Mouse (Mus musculus) heart, postnatal 0 days (tissue): ENCODE results near the gene Stk4. TPM values are rescaled to one million over a fixed set of nuclear protein-coding genes. Genes with fewer than 3 reads are reported as not detected.

Experiments
- ATAC-seq: fragments of 200-750 bp; cut with Nextera tagmentation; 2 replicates; pipeline ENCODE4 v1.8.0; 2017; ENCODE audit warnings: low read depth, moderate number of reproducible peaks, moderate library complexity; ENCODE audit not compliant: insufficient read depth
- DNase-seq: peaks from one replicate; pipeline ENCODE4 v3.0.0-alpha.2; 2016; ENCODE audit warnings: low spot score
- H3K27ac ChIP-seq: fragments of 300-500 bp; sonication (generic); 2 replicates; pipeline ENCODE4 v1.5.1; 2014; ENCODE audit warnings: low read depth, mild to moderate bottlenecking
- H3K27me3 ChIP-seq: fragments of 300-500 bp; sonication (generic); 2 replicates; pipeline ENCODE4 v1.6.1; 2014; ENCODE audit warnings: low read length, mixed read lengths; ENCODE audit not compliant: control insufficient read depth, insufficient read depth
- H3K36me3 ChIP-seq: fragments of 300-500 bp; sonication (generic); replicated peaks from 2 replicates; pipeline ENCODE4 v1.6.1; 2014; ENCODE audit warnings: low read length, mixed read lengths; ENCODE audit not compliant: control insufficient read depth, insufficient read depth
- H3K4me1 ChIP-seq: fragments of 300-500 bp; sonication (generic); 2 replicates; pipeline ENCODE4 v1.6.1; 2014; ENCODE audit warnings: antibody characterized with exemption; ENCODE audit not compliant: control insufficient read depth, insufficient read depth
- H3K4me2 ChIP-seq: fragments of 300-500 bp; sonication (generic); 2 replicates; pipeline ENCODE4 v1.6.1; 2014; ENCODE audit warnings: low read depth, mild to moderate bottlenecking, low read length, moderate library complexity
- H3K4me3 ChIP-seq: fragments of 300-500 bp; sonication (generic); 2 replicates; pipeline ENCODE4 v1.5.1; 2014; ENCODE audit warnings: low read depth, low read length
- H3K9ac ChIP-seq: fragments of 300-500 bp; sonication (generic); replicated peaks from 2 replicates; pipeline ENCODE4 v1.6.1; 2014; ENCODE audit warnings: low read depth, low read length, mixed read lengths
- H3K9me3 ChIP-seq: fragments of 300-500 bp; sonication (generic); replicated peaks from 2 replicates; pipeline ENCODE4 v1.6.1; 2016; ENCODE audit warnings: low read length; ENCODE audit not compliant: control insufficient read depth
- CTCF ChIP-seq: IDR thresholded peaks from 2 replicates; pipeline ENCODE4 v1.5.1; 2016; ENCODE audit warnings: antibody characterized with exemption, control low read depth, low read depth
- EP300 ChIP-seq: IDR thresholded peaks from 2 replicates; pipeline ENCODE4 v1.6.1; 2016; ENCODE audit warnings: antibody characterized with exemption, low read depth
- WGBS: fragments of 180-500 bp; shearing (Covaris S2); extraction: QIAGEN DNeasy Blood & Tissue Kit; methylation state at CpG from one replicate; pipeline ENCODE4 v1.1.7; 2014; 5-methylcytosine and 5-hydroxymethylcytosine counted together
- polyA plus RNA-seq: library from polyadenylated mRNA; unstranded; fragments of >200 nt; fragmentation: Nextera tagmentation; extraction: Ambion mirVana; gene quantifications from 2 replicates; pipeline ENCODE4 v1.2.1, GENCODE M21; 2015
- total RNA-seq: library from RNA; depleted of rRNA; stranded (reverse); fragments of >200 nt; gene quantifications from 2 replicates; pipeline ENCODE4 v1.2.3, GENCODE M21; 2014; ENCODE audit warnings: low replicate concordance

Gene Stk4
- total and polyA plus RNA-seq, 2 experiments from 2014 or later = 8.6 to 16.6 TPM

DNA sequence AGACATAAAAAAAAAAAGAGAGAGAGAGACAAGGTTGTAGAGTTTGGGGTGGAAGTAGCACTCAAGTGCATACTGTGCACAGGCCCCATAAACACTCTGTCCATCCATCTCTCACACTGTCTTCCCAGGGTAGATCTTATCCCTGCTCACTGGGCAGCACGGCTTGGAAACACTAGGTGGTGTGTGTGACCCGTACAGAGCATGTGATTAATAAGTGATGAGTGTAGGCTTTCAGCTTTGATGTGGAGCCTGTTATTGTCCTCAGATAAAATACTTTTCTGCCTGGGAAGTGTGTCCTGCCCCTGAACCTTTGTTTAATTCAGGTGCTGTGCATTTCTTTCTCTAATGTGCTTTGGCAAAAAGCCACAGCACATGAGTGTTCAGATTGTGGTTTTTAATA lies 66.3 kb downstream of the Stk4 start:
- Histone ChIP-seq H3K4me1 (peaks cover 3% of the 10 kb centered on the region; the same call in 1 of the 2 replicates), H3K9me3 (no peaks in the 10 kb centered on the region), H3K4me3 (no peak overlapping the region), H3K4me2 (no peak overlapping the region), H3K36me3 (no peaks in the 10 kb centered on the region; the same call in none of the 2 replicates), H3K27me3 (no peaks in the 10 kb centered on the region), H3K27ac (0 out of 2 replicates have a peak overlapping the region, but pooled peaks have one; percentile 7), H3K9ac (no peak overlapping the region)
- DNase-seq (peak; percentile 16), ATAC-seq (peak; percentile 47; the same call in 1 of the 2 replicates)
- WGBS = 22% methylated on average over 2 of the region's 2 CpGs
- no peak for TF ChIP-seq EP300
- peak; percentile 38 for TF ChIP-seq CTCF

DNA sequence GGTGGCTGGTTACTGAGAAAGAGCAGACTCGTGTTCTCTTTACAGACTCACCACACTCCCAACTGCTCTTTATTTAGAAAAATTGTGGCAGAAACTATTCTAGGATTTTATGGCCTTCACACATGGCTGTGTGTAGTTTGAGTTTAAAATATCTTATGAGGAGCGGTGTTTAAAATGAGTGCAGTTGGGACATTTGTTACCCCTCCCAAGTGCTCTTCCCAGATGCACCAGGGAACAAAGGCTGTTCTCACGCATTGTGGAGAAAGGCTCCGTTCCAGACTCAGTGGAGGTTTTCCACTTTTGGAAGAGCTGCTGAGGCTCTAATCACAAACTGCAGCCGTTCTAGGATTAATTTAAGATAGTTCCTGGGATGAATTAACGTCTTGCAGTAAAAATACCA lies 67.6 kb downstream of the Stk4 start:
- DNase-seq (no peak), ATAC-seq (no peak)
- TF ChIP-seq EP300 (no peak), CTCF (no peak)
- no peak overlapping the region for H3K9ac ChIP-seq
- no peaks in the 10 kb centered on the region for H3K9me3 ChIP-seq
- no peaks in the 10 kb centered on the region; the same call in 1 of the 2 replicates for H3K36me3 ChIP-seq
- no peaks in the 10 kb centered on the region for H3K27me3 ChIP-seq
- H3K4me2 ChIP-seq = no peak overlapping the region
- peaks cover 13% of the 10 kb centered on the region for H3K4me1 ChIP-seq
- no peak overlapping the region for H3K4me3 ChIP-seq
- 43% methylated on average over 6 of the region's 6 CpGs for WGBS
- no peak overlapping the region for H3K27ac ChIP-seq

DNA sequence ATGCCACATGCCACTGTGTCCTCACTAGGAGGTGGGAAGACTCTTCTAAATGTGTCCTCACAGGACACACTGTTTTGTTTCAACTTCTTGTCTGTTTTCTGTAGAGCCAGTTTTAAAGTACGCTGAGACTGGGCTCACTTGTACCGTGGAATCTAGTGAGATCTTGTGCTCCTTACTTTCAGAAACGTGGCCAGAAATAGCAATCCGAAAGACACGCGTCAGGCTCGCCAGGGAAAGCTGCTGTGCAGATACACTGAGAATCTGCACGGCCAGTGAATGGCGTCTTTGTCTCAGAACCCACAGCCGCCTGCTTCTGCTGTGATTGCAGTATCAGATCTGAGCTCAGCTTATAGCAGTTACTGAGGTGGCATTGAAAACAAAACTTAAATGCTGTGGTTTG lies 71.9 kb downstream of the Stk4 start:
- TF ChIP-seq EP300 (no peak), CTCF (no peak)
- Histone ChIP-seq H3K36me3 (no peaks in the 10 kb centered on the region), H3K9ac (peak overlapping the region; percentile 24; the same call in 1 of the 2 replicates), H3K27ac (peak overlapping the region; percentile 57), H3K4me1 (peaks cover 15% of the 10 kb centered on the region), H3K27me3 (no peaks in the 10 kb centered on the region), H3K4me2 (peak overlapping the region; percentile 43), H3K4me3 (peak overlapping the region; percentile 11; the same call in 1 of the 2 replicates), H3K9me3 (no peaks in the 10 kb centered on the region)
- WGBS = 21% methylated on average over 10 of the region's 10 CpGs
- DNase-seq = peak; percentile 19
- peak; percentile 27 for ATAC-seq

DNA sequence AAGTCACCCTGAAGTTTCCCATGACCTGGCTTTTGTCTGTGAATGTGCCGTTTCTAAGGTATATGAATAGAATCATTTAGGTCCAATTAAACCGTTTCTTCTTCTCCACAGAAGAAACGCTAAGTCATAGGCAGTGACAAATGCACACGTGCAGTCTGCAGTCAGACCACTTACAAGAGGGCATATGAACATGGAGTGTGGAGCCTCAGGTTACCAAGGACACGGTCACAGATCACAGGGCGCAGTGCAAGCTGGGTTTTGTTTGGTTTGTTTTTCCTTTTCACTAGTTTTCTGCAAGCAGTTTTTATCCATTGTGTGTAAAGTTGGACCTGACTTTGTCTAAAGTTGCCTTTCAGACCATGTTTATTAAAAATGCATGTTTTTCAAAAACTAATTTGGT lies 73.9 kb downstream of the Stk4 start:
- Histone ChIP-seq H3K9me3 (no peaks in the 10 kb centered on the region), H3K4me2 (no peak overlapping the region), H3K27ac (no peak overlapping the region), H3K27me3 (no peaks in the 10 kb centered on the region), H3K4me1 (peaks cover 15% of the 10 kb centered on the region), H3K9ac (no peak overlapping the region), H3K36me3 (no peaks in the 10 kb centered on the region), H3K4me3 (no peak overlapping the region)
- WGBS = 81% methylated on average over 6 of the region's 6 CpGs
- ATAC-seq = no peak
- TF ChIP-seq CTCF = no peak
- TF ChIP-seq EP300 = no peak
- DNase-seq = no peak

DNA sequence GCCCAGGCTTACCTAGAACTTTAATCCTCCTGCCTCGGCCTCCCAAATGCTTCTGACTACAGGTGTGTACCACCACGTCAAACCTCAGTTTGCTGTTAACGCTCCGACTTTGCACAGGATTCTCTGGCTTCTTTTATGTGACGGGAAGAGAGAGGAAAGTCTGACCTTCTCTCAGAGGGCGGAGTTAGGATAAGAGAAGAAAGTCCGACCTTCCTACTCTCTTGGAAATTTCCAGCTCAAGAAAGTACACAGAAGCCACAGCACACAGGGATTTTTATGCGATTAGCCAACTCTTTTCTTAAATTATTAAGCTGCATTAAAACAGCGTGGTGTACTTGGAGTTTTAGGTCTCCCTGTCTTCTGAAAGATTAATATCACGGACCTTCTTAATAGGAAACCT lies 74.4 kb downstream of the Stk4 start:
- ATAC-seq = no peak
- no peak overlapping the region for H3K27ac ChIP-seq
- no peaks in the 10 kb centered on the region for H3K36me3 ChIP-seq
- no peak for DNase-seq
- WGBS = 76% methylated on average over 10 of the region's 10 CpGs
- TF ChIP-seq EP300 = no peak
- TF ChIP-seq CTCF = no peak
- H3K4me3 ChIP-seq = no peak overlapping the region
- H3K4me2 ChIP-seq = no peak overlapping the region
- no peaks in the 10 kb centered on the region for H3K9me3 ChIP-seq
- no peak overlapping the region for H3K9ac ChIP-seq
- peaks cover 15% of the 10 kb centered on the region for H3K4me1 ChIP-seq
- H3K27me3 ChIP-seq = no peaks in the 10 kb centered on the region

DNA sequence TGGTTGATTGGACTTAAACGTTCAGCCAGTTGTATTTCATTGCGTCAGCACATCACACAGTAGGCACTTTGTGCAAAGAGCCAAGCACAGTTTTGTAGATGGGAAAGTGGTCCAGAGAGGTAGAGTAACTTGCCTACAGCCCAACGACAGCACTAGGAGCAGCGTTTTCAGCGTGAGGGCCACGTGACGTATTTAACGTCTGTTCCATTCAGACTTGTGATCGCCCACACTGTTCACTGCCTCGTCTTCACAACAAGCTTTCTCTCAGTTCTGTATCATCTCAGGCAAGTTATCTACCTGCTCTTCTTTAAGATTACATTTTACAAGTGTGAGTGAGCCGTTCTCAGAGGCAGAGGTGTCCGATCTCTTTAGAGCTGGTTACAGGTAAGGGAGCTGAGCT lies 76.4 kb downstream of the Stk4 start:
- TF ChIP-seq CTCF = no peak
- TF ChIP-seq EP300 = no peak
- H3K4me3 ChIP-seq = no peak overlapping the region
- peaks cover 2% of the 10 kb centered on the region; the same call in 1 of the 2 replicates for H3K36me3 ChIP-seq
- no peaks in the 10 kb centered on the region for H3K9me3 ChIP-seq
- no peak overlapping the region for H3K4me2 ChIP-seq
- ATAC-seq (no peak), DNase-seq (no peak)
- H3K4me1 ChIP-seq = peaks cover 18% of the 10 kb centered on the region; the same call in 1 of the 2 replicates
- no peaks in the 10 kb centered on the region for H3K27me3 ChIP-seq
- WGBS = 91% methylated on average over 12 of the region's 12 CpGs
- no peak overlapping the region for H3K27ac ChIP-seq
- H3K9ac ChIP-seq = no peak overlapping the region
